Mouse (Mus musculus): Measurements from ENCODE around the gene Ceacam16. TPM values are rescaled to one million over a fixed set of nuclear protein-coding genes. Genes with fewer than 3 reads are reported as not detected.

Ceacam16 gene
- polyA plus RNA-seq (2015; fragmentation: Nextera tagmentation; extraction: Ambion mirVana) = not detected in 2 replicates

DNA sequence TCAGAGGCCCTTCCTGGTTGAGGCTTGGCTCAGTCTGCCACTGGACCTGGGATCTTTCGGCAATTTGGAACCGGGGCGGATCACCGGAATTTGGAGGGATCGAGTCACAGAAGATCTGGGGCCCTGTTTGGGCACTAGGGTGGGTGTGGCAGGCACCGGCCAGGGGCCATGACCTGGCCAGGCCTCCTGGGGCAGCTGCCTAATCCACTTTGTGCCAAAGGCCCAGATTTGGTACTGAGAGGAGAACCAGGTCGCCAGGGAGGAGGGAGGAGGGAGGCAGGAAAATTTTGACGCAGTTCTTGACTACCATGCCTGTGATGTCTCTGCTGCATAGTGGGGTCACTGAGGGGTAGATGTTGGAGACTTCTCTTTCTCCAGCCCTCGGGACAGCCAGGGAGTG is at the start of gene Ceacam16:
TSS of gene Ceacam16 (minus strand) at position 101 of the 400 bp plus-strand sequence.

DNA sequence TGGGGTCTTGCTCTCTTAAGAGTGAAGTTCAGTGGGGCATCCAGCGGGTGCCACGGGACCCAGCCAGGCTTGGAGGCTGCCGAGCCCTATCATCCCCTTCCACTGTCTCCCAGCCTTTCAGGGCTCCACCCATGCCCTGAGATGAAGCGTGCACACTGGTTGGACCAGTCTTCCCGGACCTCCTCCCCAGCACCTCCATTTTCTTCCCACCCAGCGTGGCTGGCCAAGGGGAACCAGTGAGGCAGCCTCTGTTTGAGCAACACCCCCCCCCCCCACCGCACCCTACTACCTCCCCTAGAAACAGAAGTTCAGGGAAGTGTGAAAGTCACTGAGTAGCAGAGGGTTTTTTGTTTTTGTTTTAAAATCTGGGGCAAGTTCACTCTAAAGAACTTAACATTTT is 26.8 kb upstream of the Ceacam16 start, which contains the start of gene Ceacam19:
TSS of gene Ceacam19 (minus strand) at position 117 of the 400 bp plus-strand sequence.

DNA sequence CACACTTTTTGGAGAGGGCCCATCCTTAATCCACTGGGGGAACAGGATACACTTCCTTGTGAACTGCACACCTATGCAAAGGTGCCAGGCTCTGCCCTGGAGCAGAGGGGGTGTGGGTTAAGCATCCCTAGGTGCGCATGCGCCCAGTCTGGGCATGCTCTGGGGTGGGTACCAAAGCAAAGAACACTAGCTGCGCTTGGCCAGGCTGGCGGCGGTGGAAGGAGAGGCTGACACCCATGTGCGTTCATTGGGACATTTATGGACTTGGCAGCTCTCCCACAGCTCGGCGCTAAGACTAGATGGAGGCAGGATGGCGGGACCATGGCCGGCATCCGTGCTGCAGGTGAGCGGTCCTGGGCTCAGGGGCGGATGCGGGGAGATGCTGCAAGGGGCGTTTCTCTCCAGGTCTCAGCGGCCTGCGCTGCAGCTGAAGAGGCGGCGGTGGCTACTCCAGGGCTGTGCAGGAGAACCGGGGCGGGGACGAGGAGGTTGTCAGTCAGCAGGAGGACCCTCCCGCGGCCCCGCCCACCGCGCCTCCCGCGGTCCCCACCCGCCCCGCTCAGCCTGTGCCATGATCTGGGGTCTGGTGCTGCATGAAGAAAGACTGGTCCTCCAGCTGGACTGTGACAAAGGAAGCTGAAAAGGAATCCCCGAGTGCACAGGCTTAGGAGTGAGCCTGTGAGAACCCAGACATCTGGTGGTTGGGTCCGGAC is 9.1 kb downstream of the Ceacam16 start, which contains the start of gene Gm19345:
TSS of gene Gm19345 (plus strand) at position 146 of the 713 bp plus-strand sequence.

DNA sequence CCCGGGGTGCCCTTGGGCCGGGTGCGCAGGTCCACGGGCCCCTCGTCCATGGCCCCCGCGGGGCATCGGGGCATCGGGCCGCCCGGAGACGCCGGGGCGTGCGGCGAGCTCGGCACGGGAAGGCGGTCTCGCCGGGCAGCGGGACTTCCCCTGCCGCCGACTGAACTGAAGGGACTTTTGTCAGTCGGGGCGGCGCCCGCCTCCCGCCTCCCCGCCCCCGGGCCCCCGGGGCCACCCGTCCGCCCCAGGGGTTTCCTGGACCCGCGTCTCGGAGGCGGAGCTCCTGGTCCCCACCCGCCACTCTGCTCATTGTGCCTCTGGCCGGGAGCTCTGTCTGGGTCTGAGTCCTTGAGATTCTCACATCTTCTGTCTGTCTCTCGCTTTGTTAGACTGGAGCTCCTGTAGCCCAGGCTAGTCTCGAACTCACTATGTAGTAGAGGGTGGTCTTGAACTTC is 38.5 kb downstream of the Ceacam16 start, which contains the start of gene Bcl3:
TSS of gene Bcl3 (minus strand) at position 167 of the 455 bp plus-strand sequence.

Other genes with a start within 250 kb of the Ceacam16 start
- 19.2 TPM in 2 replicates for gene Relb, start 231.9 kb downstream of the Ceacam16 start, polyA plus RNA-seq (2015; fragmentation: Nextera tagmentation; extraction: Ambion mirVana)
- gene Clptm1, start 196.3 kb downstream of the Ceacam16 start, polyA plus RNA-seq (2015; fragmentation: Nextera tagmentation; extraction: Ambion mirVana) = 49.8 and 51.7 TPM in 2 replicates
- gene Apoc2, start 183.4 kb downstream of the Ceacam16 start, polyA plus RNA-seq (2015; fragmentation: Nextera tagmentation; extraction: Ambion mirVana) = 4.0 and 26.9 TPM in 2 replicates
- gene Gm44805, start 179.9 kb downstream of the Ceacam16 start, polyA plus RNA-seq (2015; fragmentation: Nextera tagmentation; extraction: Ambion mirVana) = not detected in 2 replicates
- 2.9 and 3.0 TPM in 2 replicates for gene Apoc4, start 179.8 kb downstream of the Ceacam16 start, polyA plus RNA-seq (2015; fragmentation: Nextera tagmentation; extraction: Ambion mirVana)
- gene Apoc1, start 168.6 kb downstream of the Ceacam16 start, polyA plus RNA-seq (2015; fragmentation: Nextera tagmentation; extraction: Ambion mirVana) = 54.6 and 118 TPM in 2 replicates
- 475 and 2,164 TPM in 2 replicates for gene Apoe, start 162.1 kb downstream of the Ceacam16 start, polyA plus RNA-seq (2015; fragmentation: Nextera tagmentation; extraction: Ambion mirVana)
- gene Tomm40, start 145.9 kb downstream of the Ceacam16 start, polyA plus RNA-seq (2015; fragmentation: Nextera tagmentation; extraction: Ambion mirVana) = 77.1 and 79.8 TPM in 2 replicates
- 55.1 and 55.3 TPM in 2 replicates for gene Nectin2, start 110.8 kb downstream of the Ceacam16 start, polyA plus RNA-seq (2015; fragmentation: Nextera tagmentation; extraction: Ambion mirVana)
- gene Bcam, start 90.3 kb downstream of the Ceacam16 start, polyA plus RNA-seq (2015; fragmentation: Nextera tagmentation; extraction: Ambion mirVana) = 135 and 139 TPM in 2 replicates
- gene Cblc, start 64.5 kb downstream of the Ceacam16 start, polyA plus RNA-seq (2015; fragmentation: Nextera tagmentation; extraction: Ambion mirVana) = 16.4 and 17.5 TPM in 2 replicates
- 8.0 and 8.4 TPM in 2 replicates for gene Bcl3, start 38.5 kb downstream of the Ceacam16 start, polyA plus RNA-seq (2015; fragmentation: Nextera tagmentation; extraction: Ambion mirVana)
- gene Gm19345, start 9.3 kb downstream of the Ceacam16 start, polyA plus RNA-seq (2015; fragmentation: Nextera tagmentation; extraction: Ambion mirVana) = not detected in 2 replicates
- 3.4 and 4.0 TPM in 2 replicates for gene Ceacam19, start 26.7 kb upstream of the Ceacam16 start, polyA plus RNA-seq (2015; fragmentation: Nextera tagmentation; extraction: Ambion mirVana)
- 13.9 and 14.1 TPM in 2 replicates for gene Pvr, start 59.9 kb upstream of the Ceacam16 start, polyA plus RNA-seq (2015; fragmentation: Nextera tagmentation; extraction: Ambion mirVana)
- 0.13 and 0.16 TPM in 2 replicates for gene Igsf23, start 89.5 kb upstream of the Ceacam16 start, polyA plus RNA-seq (2015; fragmentation: Nextera tagmentation; extraction: Ambion mirVana)
- gene Ceacam20, start 104.1 kb upstream of the Ceacam16 start, polyA plus RNA-seq (2015; fragmentation: Nextera tagmentation; extraction: Ambion mirVana) = not detected in 2 replicates
- not detected in 2 replicates for gene Nlrp9b, start 130.2 kb upstream of the Ceacam16 start, polyA plus RNA-seq (2015; fragmentation: Nextera tagmentation; extraction: Ambion mirVana)
- not detected in 2 replicates for gene Vmn1r91, start 238.4 kb upstream of the Ceacam16 start, polyA plus RNA-seq (2015; fragmentation: Nextera tagmentation; extraction: Ambion mirVana)